Comparison of ENCODE assay signal across 16 mouse cellular contexts in genomic region chr4:41513309-41513708, GRCm38 (mm10). TPM values are rescaled to one million over a fixed set of nuclear protein-coding genes. Genes with fewer than 3 reads are reported as not detected.
DNase-seq lines count a peak whose midpoint lies in the region; ATAC-seq lines count a peak whose summit lies in the region.
"Had no signal": no experiment of that assay in that cellular context is flagged by ENCODE, and none has a peak within 500 bp of the region (broad histone marks: within the 10 kb centered on the region; RNA-seq: fewer than 3 reads in every experiment).

No protein-coding gene starts in this region.

- H3K27me3 ChIP-seq in midbrain, embryonic 14.5 days (ENCODE audit: control insufficient read depth, insufficient read depth, low read length), result peaks cover 4% of the 10 kb centered on the region; the same call in 1 of the 2 replicates
- H3K27me3 ChIP-seq in midbrain, embryonic 10.5 days (ENCODE audit: low read depth, poor library complexity, severe bottlenecking), result peaks cover 42% of the 10 kb centered on the region
- H3K27me3 ChIP-seq in forebrain, embryonic 12.5 days, result peaks cover 13% of the 10 kb centered on the region
- H3K27me3 ChIP-seq in limb, embryonic 10.5 days (ENCODE audit: low read depth, poor library complexity, severe bottlenecking), result peaks cover 17% of the 10 kb centered on the region
- peaks cover 7% of the 10 kb centered on the region for H3K27me3 ChIP-seq in kidney, embryonic 16.5 days (ENCODE audit: insufficient read depth, low read length)

- no peak; the same call in 1 of the 2 replicates for ATAC-seq in midbrain, embryonic 14.5 days (ENCODE audit: low FRiP score, low TSS enrichment)
- ATAC-seq in forebrain, embryonic 12.5 days (ENCODE audit: low FRiP score), result no peak
- no peak for ATAC-seq in kidney, embryonic 16.5 days (ENCODE audit: low FRiP score, low TSS enrichment)
- ATAC-seq: CD4-positive, CD25-positive, alpha-beta regulatory T cell, adult 4 months; inflammation-experienced regulatory T-cells, adult 6 months; liver, postnatal 0 days had no signal

- no peaks in the 10 kb centered on the region for H3K9me3 ChIP-seq in midbrain, embryonic 14.5 days (ENCODE audit: control insufficient read depth, low read length)
- H3K9me3 ChIP-seq in midbrain, embryonic 10.5 days (replicated peaks), result no peaks in the 10 kb centered on the region
- no peaks in the 10 kb centered on the region for H3K9me3 ChIP-seq in forebrain, embryonic 12.5 days
- H3K9me3 ChIP-seq in limb, embryonic 10.5 days (replicated peaks), result no peaks in the 10 kb centered on the region
- H3K9me3 ChIP-seq in kidney, embryonic 16.5 days (ENCODE audit: low read length), result no peaks in the 10 kb centered on the region

- no peak overlapping the region for H3K4me3 ChIP-seq in midbrain, embryonic 14.5 days (replicated peaks; ENCODE audit: low read depth, low read length)
- H3K4me3 ChIP-seq in midbrain, embryonic 10.5 days, result no peak overlapping the region
- H3K4me3 ChIP-seq in forebrain, embryonic 12.5 days (replicated peaks), result no peak overlapping the region
- H3K4me3 ChIP-seq in limb, embryonic 10.5 days, result no peak overlapping the region
- H3K4me3 ChIP-seq in kidney, embryonic 16.5 days (ENCODE audit: low read length), result no peak overlapping the region

- intact Hi-C loops in heart, postnatal 36 days (cut with DNase I), result no loop called here

- H3K27ac ChIP-seq in midbrain, embryonic 14.5 days (replicated peaks; ENCODE audit: low read depth, low read length), result no peak overlapping the region
- no peak overlapping the region; the same call in 1 of the 2 replicates for H3K27ac ChIP-seq in midbrain, embryonic 10.5 days (replicated peaks)
- H3K27ac ChIP-seq in forebrain, embryonic 12.5 days, result no peak overlapping the region
- peak overlapping the region; percentile 64 for H3K27ac ChIP-seq in limb, embryonic 10.5 days
- H3K27ac ChIP-seq in kidney, embryonic 16.5 days (ENCODE audit: low read length), result no peak overlapping the region
- H3K27ac ChIP-seq: macrophage had no signal

- H3K4me2 ChIP-seq in midbrain, embryonic 14.5 days (ENCODE audit: low read length), result no peak overlapping the region; the same call in 1 of the 2 replicates
- H3K4me2 ChIP-seq in forebrain, embryonic 12.5 days, result no peak overlapping the region
- H3K4me2 ChIP-seq in kidney, embryonic 16.5 days (replicated peaks; ENCODE audit: low read depth, low read length), result no peak overlapping the region

- no peak overlapping the region for H3K9ac ChIP-seq in midbrain, embryonic 14.5 days (replicated peaks; ENCODE audit: low read length)
- H3K9ac ChIP-seq in forebrain, embryonic 12.5 days, result 0 out of 2 replicates have a peak overlapping the region, but pooled peaks have one; percentile 18
- no peak overlapping the region for H3K9ac ChIP-seq in kidney, embryonic 16.5 days (replicated peaks; ENCODE audit: low read length)
- H3K9ac ChIP-seq: liver, postnatal 0 days had no signal

- DNase-seq in midbrain, embryonic 14.5 days, result peak; percentile 68
- DNase-seq in midbrain, embryonic 10.5 days (ENCODE audit: low spot score), result no peak
- no peak for DNase-seq in limb, embryonic 10.5 days (ENCODE audit: low spot score)
- no peak for DNase-seq in heart, postnatal 36 days
- DNase-seq in layer of hippocampus, adult 9-11 months, result no peak
- DNase-seq: cerebellum, adult 11 months; gastrocnemius, postnatal 36 days; kidney, postnatal 10 days; liver, postnatal 0 days; right cerebral cortex, postnatal 14 days; thymus, adult 18-20 months had no signal

- WGBS in midbrain, embryonic 14.5 days, result 16% methylated on average over 4 of the region's 4 CpGs
- 34% methylated on average over 4 of the region's 4 CpGs for WGBS in midbrain, embryonic 10.5 days
- 26% methylated on average over 4 of the region's 4 CpGs for WGBS in forebrain, embryonic 12.5 days
- WGBS in limb, embryonic 10.5 days, result 22% methylated on average over 4 of the region's 4 CpGs
- WGBS in kidney, embryonic 16.5 days, result 30% methylated on average over 4 of the region's 4 CpGs

- H3K4me1 ChIP-seq in midbrain, embryonic 14.5 days (ENCODE audit: control insufficient read depth, insufficient read depth, low read length), result peaks cover 9% of the 10 kb centered on the region; the same call in 1 of the 2 replicates
- peaks cover 7% of the 10 kb centered on the region for H3K4me1 ChIP-seq in midbrain, embryonic 10.5 days
- H3K4me1 ChIP-seq in forebrain, embryonic 12.5 days, result peaks cover 7% of the 10 kb centered on the region
- peaks cover 23% of the 10 kb centered on the region for H3K4me1 ChIP-seq in limb, embryonic 10.5 days
- no peaks in the 10 kb centered on the region for H3K4me1 ChIP-seq in kidney, embryonic 16.5 days (ENCODE audit: insufficient read depth, low read length)

- peaks cover 2% of the 10 kb centered on the region; the same call in 1 of the 2 replicates for H3K36me3 ChIP-seq in midbrain, embryonic 14.5 days (ENCODE audit: control insufficient read depth, insufficient read depth, low read length)
- no peaks in the 10 kb centered on the region for H3K36me3 ChIP-seq in midbrain, embryonic 10.5 days
- H3K36me3 ChIP-seq in forebrain, embryonic 12.5 days (replicated peaks), result no peaks in the 10 kb centered on the region
- H3K36me3 ChIP-seq in limb, embryonic 10.5 days, result no peaks in the 10 kb centered on the region
- H3K36me3 ChIP-seq in kidney, embryonic 16.5 days (ENCODE audit: insufficient read depth, low read length), result no peaks in the 10 kb centered on the region

RNA-seq across cellular contexts. Expression of gene 1110017D15Rik, which starts 3.8 kb away (rescaled TPM):
- polyA plus RNA-seq in midbrain, embryonic 14.5 days (2014; fragmentation: Nextera tagmentation; extraction: Ambion mirVana), result 12.9 and 13.2 TPM in 2 replicates
- polyA plus RNA-seq in midbrain, embryonic 10.5 days (2016; fragmentation: Nextera tagmentation; extraction: Ambion mirVana), result 3.4 and 4.2 TPM in 2 replicates
- 7.2 and 10.5 TPM in 2 replicates for polyA plus RNA-seq in forebrain, embryonic 12.5 days (2016; fragmentation: Nextera tagmentation; extraction: Ambion mirVana)
- polyA plus RNA-seq in limb, embryonic 10.5 days (2016; fragmentation: Nextera tagmentation; extraction: Ambion mirVana), result 4.3 and 7.3 TPM in 2 replicates
- under 1 TPM in 1 of 2 experiments, not detected in 1; 0.43 TPM for total RNA-seq in heart, postnatal 36 days (2021)
- 0.37 and 0.57 TPM in 2 replicates for polyA plus RNA-seq in kidney, embryonic 16.5 days (2015; fragmentation: Nextera tagmentation; extraction: Ambion mirVana)
- polyA plus RNA-seq: CD4-positive, CD25-positive, alpha-beta regulatory T cell, adult 4 months; inflammation-experienced regulatory T-cells, adult 6 months; liver, postnatal 0 days had no signal

RNA-seq across cellular contexts. Expression of gene AI464131, which starts 10.4 kb away (rescaled TPM):
- polyA plus RNA-seq in midbrain, embryonic 14.5 days (2014; fragmentation: Nextera tagmentation; extraction: Ambion mirVana), result 7.2 and 8.0 TPM in 2 replicates
- polyA plus RNA-seq in midbrain, embryonic 10.5 days (2016; fragmentation: Nextera tagmentation; extraction: Ambion mirVana), result 7.3 and 9.2 TPM in 2 replicates
- polyA plus RNA-seq in forebrain, embryonic 12.5 days (2016; fragmentation: Nextera tagmentation; extraction: Ambion mirVana), result 6.3 and 7.8 TPM in 2 replicates
- polyA plus RNA-seq in limb, embryonic 10.5 days (2016; fragmentation: Nextera tagmentation; extraction: Ambion mirVana), result 3.4 and 5.2 TPM in 2 replicates
- total RNA-seq in heart, postnatal 36 days (2021), result 10 to 100 TPM; 11.6 to 11.8 TPM
- 9.3 and 9.5 TPM in 2 replicates for polyA plus RNA-seq in kidney, embryonic 16.5 days (2015; fragmentation: Nextera tagmentation; extraction: Ambion mirVana)
- polyA plus RNA-seq: CD4-positive, CD25-positive, alpha-beta regulatory T cell, adult 4 months; inflammation-experienced regulatory T-cells, adult 6 months had no signal

RNA-seq across cellular contexts. Expression of gene Nudt2, which starts 48.4 kb away (rescaled TPM):
- 68.4 and 79.9 TPM in 2 replicates for polyA plus RNA-seq in midbrain, embryonic 14.5 days (2014; fragmentation: Nextera tagmentation; extraction: Ambion mirVana)
- 63.3 and 65.6 TPM in 2 replicates for polyA plus RNA-seq in midbrain, embryonic 10.5 days (2016; fragmentation: Nextera tagmentation; extraction: Ambion mirVana)
- polyA plus RNA-seq in forebrain, embryonic 12.5 days (2016; fragmentation: Nextera tagmentation; extraction: Ambion mirVana), result 64.0 and 68.2 TPM in 2 replicates
- polyA plus RNA-seq in limb, embryonic 10.5 days (2016; fragmentation: Nextera tagmentation; extraction: Ambion mirVana), result 54.3 and 56.9 TPM in 2 replicates
- total RNA-seq in heart, postnatal 36 days (2021), result 10 to 100 TPM; 29.0 to 32.7 TPM
- polyA plus RNA-seq in kidney, embryonic 16.5 days (2015; fragmentation: Nextera tagmentation; extraction: Ambion mirVana), result 54.4 and 56.0 TPM in 2 replicates

RNA-seq across cellular contexts. Expression of gene Kif24, which starts 48.6 kb away (rescaled TPM):
- 3.3 and 3.7 TPM in 2 replicates for polyA plus RNA-seq in midbrain, embryonic 14.5 days (2014; fragmentation: Nextera tagmentation; extraction: Ambion mirVana)
- polyA plus RNA-seq in midbrain, embryonic 10.5 days (2016; fragmentation: Nextera tagmentation; extraction: Ambion mirVana), result 13.5 and 15.1 TPM in 2 replicates
- 14.3 and 17.9 TPM in 2 replicates for polyA plus RNA-seq in forebrain, embryonic 12.5 days (2016; fragmentation: Nextera tagmentation; extraction: Ambion mirVana)
- polyA plus RNA-seq in limb, embryonic 10.5 days (2016; fragmentation: Nextera tagmentation; extraction: Ambion mirVana), result 14.1 and 14.5 TPM in 2 replicates
- 1 to 10 TPM in 1 of 2 experiments, under 1 TPM in 1; 0.35 to 1.2 TPM for total RNA-seq in heart, postnatal 36 days (2021)
- polyA plus RNA-seq in kidney, embryonic 16.5 days (2015; fragmentation: Nextera tagmentation; extraction: Ambion mirVana), result 5.8 and 6.5 TPM in 2 replicates

RNA-seq across cellular contexts. Expression of gene Fam219a, which starts 56.0 kb away (rescaled TPM):
- polyA plus RNA-seq in midbrain, embryonic 14.5 days (2014; fragmentation: Nextera tagmentation; extraction: Ambion mirVana), result 19.9 and 22.3 TPM in 2 replicates
- polyA plus RNA-seq in midbrain, embryonic 10.5 days (2016; fragmentation: Nextera tagmentation; extraction: Ambion mirVana), result 4.1 and 5.7 TPM in 2 replicates
- 9.3 and 10.1 TPM in 2 replicates for polyA plus RNA-seq in forebrain, embryonic 12.5 days (2016; fragmentation: Nextera tagmentation; extraction: Ambion mirVana)
- polyA plus RNA-seq in limb, embryonic 10.5 days (2016; fragmentation: Nextera tagmentation; extraction: Ambion mirVana), result 1.1 and 1.9 TPM in 2 replicates
- 10 to 100 TPM; 14.7 to 15.1 TPM for total RNA-seq in heart, postnatal 36 days (2021)
- polyA plus RNA-seq in kidney, embryonic 16.5 days (2015; fragmentation: Nextera tagmentation; extraction: Ambion mirVana), result 1.9 and 2.2 TPM in 2 replicates
